Mouse (Mus musculus): ENCODE measurements around the gene Mest.

- TF ChIP-seq TAL1 (IDR thresholded peaks at IDR 0.05; ENCODE audit: low read length): no peak
- TF ChIP-seq GATA1 (IDR thresholded peaks at IDR 0.05; ENCODE audit: low read length): no peak
Measured at GRCm38 (mm10) chr6:30711365-30711763, 12.0 kb upstream of the Mest start.
